Mouse (Mus musculus) embryonic facial prominence, embryonic 15.5 days (tissue): ENCODE results near the gene Ephb1. TPM values are rescaled to one million over a fixed set of nuclear protein-coding genes. Genes with fewer than 3 reads are reported as not detected.
A peak's percentile ranks its signal among the peaks of the same experiment; 100 is the strongest.

Experiments
- ATAC-seq: fragments of 200-750 bp; cut with Nextera tagmentation; 2 replicates; pipeline ENCODE4 v1.8.0; 2017; ENCODE audit warnings: low read depth, moderate TSS enrichment; ENCODE audit not compliant: insufficient number of reproducible peaks, low FRiP score, low TSS enrichment
- H3K27ac ChIP-seq: fragments of 300-500 bp; sonication (generic); replicated peaks from 2 replicates; pipeline ENCODE4 v1.5.1; 2015; ENCODE audit warnings: mild to moderate bottlenecking, inconsistent platforms
- H3K27me3 ChIP-seq: fragments of 300-500 bp; sonication (generic); 2 replicates; pipeline ENCODE4 v1.6.1; 2015; ENCODE audit warnings: inconsistent platforms
- H3K36me3 ChIP-seq: fragments of 300-500 bp; sonication (generic); 2 replicates; pipeline ENCODE4 v1.6.1; 2015; ENCODE audit warnings: mild to moderate bottlenecking, inconsistent platforms
- H3K4me1 ChIP-seq: fragments of 300-500 bp; sonication (generic); 2 replicates; pipeline ENCODE4 v1.6.1; 2015; ENCODE audit warnings: inconsistent platforms
- H3K4me2 ChIP-seq: fragments of 300-500 bp; sonication (generic); replicated peaks from 2 replicates; pipeline ENCODE4 v1.6.1; 2015; ENCODE audit warnings: mild to moderate bottlenecking, inconsistent platforms
- H3K4me3 ChIP-seq: fragments of 300-500 bp; sonication (generic); replicated peaks from 2 replicates; pipeline ENCODE4 v1.5.1; 2015; ENCODE audit warnings: mild to moderate bottlenecking, inconsistent platforms
- H3K9ac ChIP-seq: fragments of 300-500 bp; sonication (generic); 2 replicates; pipeline ENCODE4 v1.6.1; 2015; ENCODE audit warnings: inconsistent platforms
- H3K9me3 ChIP-seq: fragments of 300-500 bp; sonication (generic); replicated peaks from 2 replicates; pipeline ENCODE4 v1.6.1; 2016; ENCODE audit warnings: inconsistent platforms
- WGBS: fragments of 180-500 bp; shearing (Covaris S2); methylation state at CpG from one replicate; pipeline ENCODE4 v1.1.7; 2015; 5-methylcytosine and 5-hydroxymethylcytosine counted together
- microRNA-seq: library from miRNA; unstranded; fragments of <30 nt; microRNA quantifications from one replicate; pipeline ENCODE4, GENCODE M21; 2016; ENCODE audit warnings: borderline number of aligned reads
- polyA plus RNA-seq: library from polyadenylated mRNA; unstranded; fragments of >200 nt; fragmentation: Nextera tagmentation; extraction: Ambion mirVana; gene quantifications from 2 replicates; pipeline ENCODE4 v1.2.1, GENCODE M21; 2015

The Ephb1 gene
- polyA plus RNA-seq, 1 experiment from 2014 or later = 6.3 TPM

- Histone ChIP-seq H3K4me3 (no peak overlapping the region), H3K4me1 (no peaks in the 10 kb centered on the region), H3K27me3 (no peaks in the 10 kb centered on the region), H3K27ac (no peak overlapping the region), H3K4me2 (no peak overlapping the region), H3K9me3 (no peaks in the 10 kb centered on the region), H3K9ac (no peak overlapping the region), H3K36me3 (no peaks in the 10 kb centered on the region)
- WGBS = 94% methylated on average over 1 of the region's 1 CpGs
- no peak for ATAC-seq
Observed at GRCm38 (mm10) chr9:101897851-101898250, 456.6 kb downstream of the Ephb1 start.

- H3K27ac ChIP-seq = no peak overlapping the region
- H3K36me3 ChIP-seq = no peaks in the 10 kb centered on the region
- H3K4me1 ChIP-seq = no peaks in the 10 kb centered on the region
- no peak overlapping the region for H3K4me3 ChIP-seq
- H3K9ac ChIP-seq = no peak overlapping the region
- no peaks in the 10 kb centered on the region for H3K9me3 ChIP-seq
- WGBS = 47% methylated on average over 2 of the region's 2 CpGs
- H3K27me3 ChIP-seq = no peaks in the 10 kb centered on the region
- no peak overlapping the region for H3K4me2 ChIP-seq
- no peak for ATAC-seq
Observed at GRCm38 (mm10) chr9:101883295-101883694, 471.2 kb downstream of the Ephb1 start.

- H3K4me3 ChIP-seq = no peak overlapping the region
- no peak overlapping the region for H3K4me2 ChIP-seq
- H3K9ac ChIP-seq = no peak overlapping the region
- H3K36me3 ChIP-seq = no peaks in the 10 kb centered on the region
- H3K27me3 ChIP-seq = no peaks in the 10 kb centered on the region
- H3K4me1 ChIP-seq = no peaks in the 10 kb centered on the region
- no peaks in the 10 kb centered on the region for H3K9me3 ChIP-seq
- no peak overlapping the region for H3K27ac ChIP-seq
- WGBS = 49% methylated on average over 11 of the region's 11 CpGs
- 0 out of 2 replicates have a peak, but pooled peaks have one; percentile 29 for ATAC-seq
Observed at GRCm38 (mm10) chr9:101877109-101877987, 477.1 kb downstream of the Ephb1 start.

- Histone ChIP-seq H3K27ac (no peak overlapping the region), H3K4me1 (no peaks in the 10 kb centered on the region), H3K4me2 (no peak overlapping the region), H3K27me3 (no peaks in the 10 kb centered on the region), H3K36me3 (no peaks in the 10 kb centered on the region), H3K4me3 (no peak overlapping the region), H3K9me3 (no peaks in the 10 kb centered on the region), H3K9ac (no peak overlapping the region)
- ATAC-seq = no peak
- WGBS = 82% methylated on average over 1 of the region's 1 CpGs
Observed at GRCm38 (mm10) chr9:101875306-101875705, 479.2 kb downstream of the Ephb1 start.

Small RNA genes lying within 50 kb of the gene (microRNA-seq; reads per million reads assigned to microRNA genes)
- gene Mir7243 = not detected

Other genes with a start within 250 kb of the Ephb1 start
- 0.68 and 1.8 TPM in 2 replicates for gene Ky, start 151.1 kb upstream of the Ephb1 start, polyA plus RNA-seq